Mouse (Mus musculus) monocyte, adult 2 months (primary cell): ENCODE measurements around the gene Rcsd1.
A peak's percentile ranks its signal among the peaks of the same experiment; 100 is the strongest.
"Not testable (repeated sequence)": the region's sequence is repeated elsewhere in the genome, so short reads cannot be mapped to it uniquely, and the experiment has no call there.

Experiments
- DNase-seq, 2 experiments: peaks; one replicate each; pipeline ENCODE4 v3.0.0; 2022; ENCODE audit warnings: low spot score in 2 of 2, low read depth in 1 of 2

The Rcsd1 gene

GRCm38 (mm10) chr1:165691516-165691915 lies 18.0 kb downstream of the Rcsd1 start:
- DNase-seq, result peak; percentile 57 to 71

DNA sequence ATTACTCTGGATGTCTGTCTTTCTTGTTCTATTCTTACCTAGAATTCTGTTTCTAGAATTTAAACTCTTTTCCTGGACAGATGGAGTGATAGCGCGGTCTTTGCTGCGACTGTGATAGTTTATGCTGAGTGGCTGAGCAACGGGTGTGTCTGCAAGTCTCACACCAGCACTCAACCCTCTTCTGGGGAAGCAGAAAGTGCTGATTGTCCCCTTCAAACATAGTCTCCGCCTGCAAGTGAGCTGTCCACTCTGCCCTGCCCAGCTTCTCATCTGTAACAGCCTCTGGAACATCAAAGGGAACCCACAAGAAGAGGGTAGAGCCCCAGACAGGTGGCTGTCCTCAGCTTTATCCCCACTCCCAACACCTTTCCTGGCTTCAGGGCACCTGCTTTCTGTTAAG lies 19.7 kb downstream of the Rcsd1 start:
- DNase-seq, result no peak

GRCm38 (mm10) chr1:165687861-165688260 lies 21.7 kb downstream of the Rcsd1 start:
- no peak for DNase-seq

- DNase-seq, result no peak
These were observed 22.6 kb downstream of the Rcsd1 start for GRCm38 (mm10) chr1:165686963-165687362.

GRCm38 (mm10) chr1:165686349-165686748 lies 23.2 kb downstream of the Rcsd1 start:
- no peak for DNase-seq

DNA sequence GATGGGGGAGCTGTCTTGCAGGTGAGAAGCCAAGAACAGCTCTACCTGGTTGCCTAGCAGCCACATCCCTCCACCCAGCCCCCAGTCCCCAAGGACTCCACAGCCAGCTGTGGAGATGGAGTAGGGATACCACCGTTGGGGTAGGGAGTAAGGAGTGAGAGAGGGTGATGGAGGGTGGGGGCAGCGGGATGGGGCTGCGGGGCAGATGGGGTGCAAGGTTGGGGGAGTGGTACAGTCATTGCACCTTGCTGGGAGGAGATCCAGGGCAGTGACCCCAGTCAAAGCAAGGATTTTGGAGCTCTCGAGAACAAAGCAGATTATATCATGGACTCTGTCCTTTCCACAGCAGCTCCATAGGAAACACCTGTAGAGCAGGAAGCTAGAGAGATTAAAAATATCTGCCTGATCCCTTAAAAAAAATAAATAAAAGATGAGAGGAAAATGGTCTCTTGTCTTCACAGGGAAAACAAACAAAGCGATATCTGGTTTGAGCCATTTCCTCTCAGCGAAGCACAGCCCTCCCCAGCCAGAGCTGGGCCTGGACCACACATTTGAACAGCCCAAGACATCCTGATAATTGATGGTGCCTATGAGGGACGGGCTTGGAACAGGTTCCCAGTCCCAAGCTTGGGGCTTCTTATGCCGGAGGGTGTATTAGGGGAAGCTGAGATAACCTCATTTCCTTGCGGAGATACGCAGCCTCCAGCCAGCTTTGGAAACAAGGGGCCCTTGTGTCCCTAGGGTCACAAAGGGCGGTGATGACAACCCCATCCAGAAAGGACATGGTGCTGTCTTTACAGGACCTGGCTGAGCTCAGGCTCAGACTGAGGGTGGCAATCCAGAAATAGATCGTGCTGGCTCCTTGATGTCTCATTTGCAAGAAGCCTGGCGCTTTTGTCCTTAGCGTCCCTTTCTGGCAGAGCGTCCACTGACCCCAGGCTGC lies 25.0 kb downstream of the Rcsd1 start:
- no peak for DNase-seq

DNA sequence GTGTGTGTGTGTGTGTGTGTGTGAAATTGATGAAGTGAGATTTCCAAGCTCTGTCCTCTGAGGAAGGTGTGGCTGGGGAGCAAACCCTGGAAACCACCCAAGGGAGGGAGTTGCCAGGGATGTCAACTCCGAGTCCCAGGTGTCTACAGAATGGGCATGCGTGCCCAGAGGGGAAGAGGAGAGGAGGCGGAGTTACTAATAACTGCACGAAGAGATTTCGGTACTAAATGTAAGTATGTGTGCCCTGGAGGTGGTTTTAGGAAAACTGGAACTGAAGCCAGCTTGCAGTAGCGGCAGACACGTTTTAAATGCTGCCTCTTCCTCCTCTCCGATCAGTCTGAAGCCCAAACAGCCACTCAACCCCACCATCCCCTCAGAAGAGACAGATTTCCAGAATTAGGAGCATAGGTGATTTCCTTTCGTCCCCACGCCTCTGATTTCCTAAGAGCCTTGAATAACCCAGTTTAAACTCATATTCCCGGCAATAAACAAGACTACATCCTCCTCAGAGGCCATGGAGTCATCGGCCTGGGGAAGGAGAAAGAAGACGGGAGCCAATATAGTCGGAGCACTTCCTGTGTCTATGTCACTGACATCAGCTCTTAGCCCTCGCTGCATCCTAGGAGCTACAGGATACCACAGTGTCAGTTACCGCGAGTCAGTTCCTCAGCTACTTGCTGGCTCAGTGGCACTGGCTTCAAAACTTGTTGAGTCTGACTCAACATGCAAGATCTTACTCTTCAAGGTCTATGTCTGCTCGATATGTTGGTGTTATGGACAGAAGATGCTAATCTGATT lies 27.3 kb downstream of the Rcsd1 start:
- DNase-seq, result no peak

DNA sequence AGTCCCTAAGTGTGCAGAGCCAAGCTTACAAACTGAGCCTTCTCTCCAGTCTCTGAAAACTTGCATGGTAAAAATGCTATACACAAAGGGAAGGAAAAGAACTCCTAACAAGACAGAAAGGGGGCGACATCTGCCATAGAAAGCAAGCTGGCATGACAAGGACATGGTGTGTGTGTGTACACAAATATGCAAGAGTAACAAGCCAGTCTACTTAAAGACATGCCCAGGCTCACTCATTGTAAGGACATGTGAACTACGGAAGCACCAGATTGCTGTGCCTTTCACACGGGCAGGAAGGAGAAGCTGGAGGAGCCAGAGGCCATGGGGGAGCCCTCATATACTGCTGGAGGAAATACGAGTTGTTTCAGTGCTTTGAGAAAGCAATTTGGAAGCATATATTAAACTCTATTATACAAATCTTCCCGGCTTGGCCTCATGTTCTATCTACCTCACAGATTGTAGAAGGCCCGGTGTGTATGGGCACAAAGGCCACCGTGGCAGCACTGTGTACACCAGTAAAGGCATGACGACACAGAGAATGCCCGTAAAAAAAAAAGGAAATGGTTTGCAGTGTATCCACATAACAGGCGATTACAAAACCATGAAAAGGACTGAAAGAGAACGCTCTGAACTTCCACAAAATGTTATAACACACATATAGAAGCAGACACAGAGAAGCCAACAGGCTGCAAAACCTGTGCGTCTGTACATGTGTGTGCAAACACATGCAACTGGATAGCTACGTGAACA lies 28.3 kb downstream of the Rcsd1 start:
- peak in 1 of 2 experiments; percentile 25 for DNase-seq

DNA sequence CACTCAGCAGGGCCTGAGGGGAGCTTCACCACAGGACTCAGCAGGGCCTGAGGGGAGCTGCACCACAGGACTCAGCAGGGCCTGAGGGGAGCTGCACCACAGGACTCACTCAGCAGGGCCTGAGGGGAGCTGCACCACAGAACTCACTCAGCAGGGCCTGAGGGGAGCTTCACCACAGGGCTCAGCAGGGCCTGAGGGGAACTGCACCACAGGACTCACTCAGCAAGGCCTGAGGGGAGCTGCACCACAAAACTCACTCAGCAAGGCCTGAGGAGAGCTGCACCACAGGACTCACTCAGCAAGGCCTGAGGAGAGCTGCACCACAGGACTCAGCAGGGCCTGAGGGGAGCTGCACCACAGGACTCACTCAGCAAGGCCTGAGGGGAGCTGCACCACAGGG lies 29.5 kb downstream of the Rcsd1 start:
- DNase-seq, result not testable (repeated sequence)

DNA sequence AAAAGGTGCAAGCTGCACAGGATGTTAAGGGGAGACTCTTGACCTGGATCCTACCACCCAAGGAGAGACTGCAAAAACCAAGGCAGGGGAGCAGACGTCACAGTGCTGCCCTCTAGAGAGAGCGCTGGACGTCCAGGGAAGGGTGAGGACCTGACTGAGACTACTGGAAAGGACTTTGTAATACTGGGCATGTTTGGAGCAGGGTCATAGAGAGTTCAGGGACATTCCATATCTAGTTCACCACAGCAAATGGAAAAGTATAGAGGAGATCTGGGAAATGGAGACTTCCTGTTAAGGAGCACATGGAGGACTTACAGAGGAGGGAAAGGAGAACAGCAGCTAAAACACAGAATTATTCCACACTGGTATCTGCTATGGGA lies 29.9 kb downstream of the Rcsd1 start:
- no peak for DNase-seq

DNA sequence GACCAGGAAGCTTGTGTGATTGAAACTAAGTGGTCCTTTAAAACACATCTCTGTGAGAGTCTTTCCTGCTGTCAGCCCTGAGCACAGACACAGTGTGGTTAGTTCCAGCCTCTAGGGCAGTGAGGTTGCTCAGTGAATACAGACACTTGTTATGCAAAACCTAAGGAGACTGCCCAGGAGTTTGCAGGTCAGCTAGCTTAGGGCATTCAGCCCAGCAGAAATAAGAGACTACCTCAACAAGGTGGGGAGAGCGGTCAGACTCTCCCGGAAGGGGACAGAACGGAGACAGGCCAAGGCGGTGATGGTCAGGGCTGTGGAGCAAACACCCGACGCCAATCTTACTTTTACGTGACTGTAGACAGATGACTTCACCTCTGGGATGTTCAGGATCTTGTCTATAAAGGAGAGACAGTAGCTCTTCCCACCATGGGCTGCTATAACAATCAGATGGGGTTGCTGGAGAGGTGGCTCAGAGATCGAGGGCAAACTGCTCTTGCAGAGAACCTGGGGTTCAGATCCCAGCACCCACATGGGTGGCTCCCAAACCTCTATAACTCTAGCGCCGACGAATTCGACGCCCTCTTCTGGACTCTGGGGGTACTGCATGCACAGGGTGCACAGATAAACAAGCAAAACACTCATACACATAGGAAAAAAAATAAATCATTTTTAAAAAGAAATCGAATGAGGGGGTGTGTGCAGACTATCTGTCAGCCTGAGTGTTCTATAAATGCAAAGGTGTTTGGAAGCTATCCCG lies 30.5 kb downstream of the Rcsd1 start:
- no peak for DNase-seq

- no peak for DNase-seq
These were observed 32.0 kb downstream of the Rcsd1 start for GRCm38 (mm10) chr1:165677558-165677957.

GRCm38 (mm10) chr1:165676993-165677392 lies 32.6 kb downstream of the Rcsd1 start:
- no peak for DNase-seq

- DNase-seq, result peak; percentile 29 to 48
These were observed 34.4 kb downstream of the Rcsd1 start for GRCm38 (mm10) chr1:165675167-165675566.

DNA sequence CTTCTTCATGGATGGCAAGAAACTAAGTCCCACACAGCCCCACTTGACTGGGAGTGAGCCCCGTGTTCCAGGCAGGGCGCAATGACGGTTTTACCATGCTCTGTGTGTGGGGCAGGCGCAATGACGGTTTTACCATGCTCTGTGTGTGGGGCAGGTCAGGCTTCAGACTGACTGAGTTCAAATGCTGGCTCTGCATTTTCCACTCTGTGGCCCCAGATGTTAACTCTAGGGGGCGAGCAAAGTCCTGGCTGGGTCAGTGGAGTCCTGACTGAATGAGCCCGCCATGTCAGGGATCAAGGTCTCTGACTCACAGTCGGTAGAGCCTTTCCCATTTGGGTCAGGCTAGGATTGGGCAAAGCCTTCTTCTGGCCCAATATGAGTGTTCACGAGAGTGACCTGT lies 37.2 kb downstream of the Rcsd1 start:
- DNase-seq, result no peak

DNA sequence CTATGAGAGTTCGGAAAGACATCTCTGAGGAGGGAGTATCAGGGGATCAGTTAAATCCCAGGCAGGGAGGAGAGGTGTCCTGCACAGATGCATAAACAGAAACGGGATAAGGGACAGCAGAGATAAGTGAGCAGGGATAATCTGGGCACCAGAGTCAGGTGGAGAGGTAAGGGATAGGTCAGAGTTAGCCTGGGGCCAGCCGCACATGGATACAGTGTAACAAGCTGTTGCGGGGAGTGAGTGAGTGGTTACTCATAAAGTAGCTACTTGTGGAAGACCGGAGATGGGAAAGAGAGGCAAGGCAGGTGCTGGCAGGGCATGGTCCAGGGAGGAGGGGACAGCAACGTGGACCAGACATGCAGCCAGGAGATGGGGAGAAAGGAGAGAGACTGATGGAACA lies 39.5 kb downstream of the Rcsd1 start:
- no peak for DNase-seq

DNA sequence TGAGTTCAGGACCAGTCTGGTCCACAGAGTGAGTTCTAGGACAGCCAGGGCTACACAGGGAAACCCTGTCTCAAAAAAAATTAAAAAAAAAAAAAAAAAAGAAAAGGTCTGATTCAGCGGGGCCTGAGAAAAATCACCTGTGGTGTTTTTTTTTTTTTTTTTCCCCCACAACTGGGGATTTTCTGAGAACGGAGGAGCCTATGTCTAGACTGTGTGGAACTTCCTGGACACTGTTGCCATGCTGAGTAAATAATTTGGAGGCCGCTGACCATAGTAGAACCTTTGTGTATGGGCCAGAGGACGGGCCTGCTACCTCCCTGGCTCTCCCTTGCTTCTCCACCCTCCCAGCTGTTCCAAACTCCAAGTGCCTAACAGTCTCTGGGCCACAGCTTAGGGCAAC lies 40.7 kb downstream of the Rcsd1 start:
- DNase-seq, result no peak

- no peak for DNase-seq
These were observed 42.2 kb downstream of the Rcsd1 start for GRCm38 (mm10) chr1:165667380-165667779.

DNA sequence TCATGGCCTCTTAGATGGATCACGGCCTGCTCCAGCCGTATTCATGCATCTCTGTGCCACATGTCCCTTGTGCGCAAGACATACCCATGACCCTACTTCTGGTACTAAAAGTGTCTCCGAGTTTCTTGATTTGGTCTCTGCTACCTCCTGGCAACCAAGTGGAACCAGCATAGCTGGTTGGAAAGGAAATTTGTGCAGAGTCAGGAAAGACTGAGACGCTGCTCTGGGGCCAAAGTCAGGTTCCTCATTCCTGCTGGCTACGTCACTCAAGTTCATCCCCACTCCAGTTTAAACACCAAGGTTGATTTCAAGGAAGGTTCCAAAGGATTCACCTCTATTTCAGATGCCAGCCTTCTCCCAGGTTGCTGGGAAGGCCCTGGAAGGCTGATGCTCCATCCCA lies 42.6 kb downstream of the Rcsd1 start:
- DNase-seq, result no peak

DNA sequence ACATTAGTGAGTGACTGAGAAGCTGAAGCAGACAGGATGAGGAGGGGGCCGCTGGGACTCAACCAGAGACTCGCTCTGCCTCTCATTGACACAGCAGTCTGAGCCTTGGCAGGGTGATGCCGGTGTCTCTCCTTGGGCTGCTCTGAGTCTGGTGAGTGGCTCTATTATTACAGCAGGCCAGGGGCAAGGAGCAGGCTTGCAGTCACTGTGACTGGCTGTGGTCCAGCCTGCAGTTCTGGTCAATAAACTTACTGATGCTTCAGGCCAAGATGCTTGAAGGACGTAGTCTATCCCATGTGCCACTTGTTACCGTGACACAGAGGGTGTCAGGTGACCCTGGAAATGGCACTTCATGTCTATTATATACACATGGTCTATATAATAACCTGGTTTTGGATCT lies 43.8 kb downstream of the Rcsd1 start:
- DNase-seq, result no peak

- no peak for DNase-seq
These were observed 46.3 kb downstream of the Rcsd1 start for GRCm38 (mm10) chr1:165663277-165663676.
